Mouse (Mus musculus) kidney, embryonic 16.5 days (tissue): ENCODE measurements around the gene Arid3b. TPM values are rescaled to one million over a fixed set of nuclear protein-coding genes. Genes with fewer than 3 reads are reported as not detected.

Experiments
- polyA plus RNA-seq: library from polyadenylated mRNA; unstranded; fragments of >200 nt; fragmentation: Nextera tagmentation; extraction: Ambion mirVana; gene quantifications from 2 replicates; pipeline ENCODE4 v1.2.1, GENCODE M21; 2015

Gene Arid3b
- polyA plus RNA-seq, 1 experiment from 2014 or later = 6.0 TPM

Other genes with a start within 250 kb of the Arid3b start
- gene Ulk3, start 247.3 kb downstream of the Arid3b start, polyA plus RNA-seq = 18.3 and 22.7 TPM in 2 replicates
- not detected in 2 replicates for gene Cplx3, start 230.5 kb downstream of the Arid3b start, polyA plus RNA-seq
- gene Lman1l, start 216.0 kb downstream of the Arid3b start, polyA plus RNA-seq = not detected in 2 replicates
- 27.2 and 31.6 TPM in 2 replicates for gene Csk, start 183.2 kb downstream of the Arid3b start, polyA plus RNA-seq
- gene Cyp1a2, start 153.1 kb downstream of the Arid3b start, polyA plus RNA-seq = not detected in 2 replicates
- gene Cyp1a1, start 148.9 kb downstream of the Arid3b start, polyA plus RNA-seq = 0.23 and 0.25 TPM in 2 replicates
- gene Edc3, start 128.3 kb downstream of the Arid3b start, polyA plus RNA-seq = 39.2 and 41.2 TPM in 2 replicates
- gene Clk3, start 70.9 kb downstream of the Arid3b start, polyA plus RNA-seq = 82.0 and 90.0 TPM in 2 replicates
- 119 and 128 TPM in 2 replicates for gene Ubl7, start 74.2 kb upstream of the Arid3b start, polyA plus RNA-seq
- gene Sema7a, start 103.3 kb upstream of the Arid3b start, polyA plus RNA-seq = 0.32 and 0.56 TPM in 2 replicates
- 25.0 and 45.7 TPM in 2 replicates for gene Cyp11a1, start 169.6 kb upstream of the Arid3b start, polyA plus RNA-seq
- 24.1 and 34.2 TPM in 2 replicates for gene Stra6, start 227.0 kb upstream of the Arid3b start, polyA plus RNA-seq